Mouse (Mus musculus): ENCODE measurements around the gene Ppp1r35. TPM values are rescaled to one million over a fixed set of nuclear protein-coding genes. Genes with fewer than 3 reads are reported as not detected.
A peak's percentile ranks its signal among the peaks of the same experiment; 100 is the strongest.

Ppp1r35 gene
- total RNA-seq (2021): 10 to 100 TPM; 23.7 to 25.7 TPM
- long read RNA-seq, experiment 1, transcript Ppp1r35-201 (4 exons, 956 nt): major isoform, 15 of 34 reads
- long read RNA-seq, experiment 1, partial matches to known transcripts: 7 of 34 reads
- long read RNA-seq, experiment 1, other reads (novel, unspliced or antisense): 12 of 34 reads
- long read RNA-seq, experiment 2, transcript Ppp1r35-201 (4 exons, 956 nt): major isoform, 12 of 31 reads
- long read RNA-seq, experiment 2, partial matches to known transcripts: 11 of 31 reads
- long read RNA-seq, experiment 2, other reads (novel, unspliced or antisense): 7 of 31 reads

GRCm38 (mm10) chr5:137778635-137779034 is at the start of gene Ppp1r35:
Gene Ppp1r35 (plus strand): TSS chr5:137778849.
- DNase-seq (ENCODE audit: low spot score in 2 of 2): peak; percentile 96 to 98

- no peak for DNase-seq (ENCODE audit: low spot score in 2 of 2)
These were observed 44.9 kb upstream of the Ppp1r35 start for GRCm38 (mm10) chr5:137733638-137734288.

- DNase-seq (ENCODE audit: low spot score in 2 of 2): peak; percentile 82 to 88
These were observed 44.2 kb upstream of the Ppp1r35 start for GRCm38 (mm10) chr5:137734289-137735061.

GRCm38 (mm10) chr5:137737400-137737940 is 41.2 kb upstream of the Ppp1r35 start:
- no peak for DNase-seq (ENCODE audit: low spot score in 2 of 2)

- DNase-seq (ENCODE audit: low spot score in 2 of 2): no peak
These were observed 40.1 kb upstream of the Ppp1r35 start for GRCm38 (mm10) chr5:137738516-137738915.

GRCm38 (mm10) chr5:137739471-137739870 is 39.2 kb upstream of the Ppp1r35 start:
- DNase-seq (ENCODE audit: low spot score in 2 of 2): no peak

- DNase-seq (ENCODE audit: low spot score in 2 of 2): no peak
These were observed 38.1 kb upstream of the Ppp1r35 start for GRCm38 (mm10) chr5:137740506-137740905.

- DNase-seq (ENCODE audit: low spot score in 2 of 2): peak; percentile 75 to 80
These were observed 37.4 kb upstream of the Ppp1r35 start, which contains the start of gene Nyap1 for GRCm38 (mm10) chr5:137741023-137741931. Gene Nyap1 (minus strand): TSS chr5:137741607.

GRCm38 (mm10) chr5:137742048-137742447 is 36.6 kb upstream of the Ppp1r35 start:
- DNase-seq (ENCODE audit: low spot score in 2 of 2): no peak

- DNase-seq (ENCODE audit: low spot score in 2 of 2): no peak
These were observed 35.8 kb upstream of the Ppp1r35 start for GRCm38 (mm10) chr5:137742836-137743235.

GRCm38 (mm10) chr5:137744197-137744596 is 34.5 kb upstream of the Ppp1r35 start:
- no peak for DNase-seq (ENCODE audit: low spot score in 2 of 2)

- peak; percentile 83 to 84 for DNase-seq (ENCODE audit: low spot score in 2 of 2)
These were observed 33.2 kb upstream of the Ppp1r35 start, which contains the start of gene Tsc22d4 for GRCm38 (mm10) chr5:137745214-137746171. Gene Tsc22d4 (plus strand): TSS chr5:137745730.

- DNase-seq (ENCODE audit: low spot score in 2 of 2): no peak
These were observed 32.3 kb upstream of the Ppp1r35 start for GRCm38 (mm10) chr5:137746282-137746850.

- no peak for DNase-seq (ENCODE audit: low spot score in 2 of 2)
These were observed 31.8 kb upstream of the Ppp1r35 start for GRCm38 (mm10) chr5:137746851-137747325.

- no peak for DNase-seq (ENCODE audit: low spot score in 2 of 2)
These were observed 31.2 kb upstream of the Ppp1r35 start for GRCm38 (mm10) chr5:137747326-137747961.

- no peak for DNase-seq (ENCODE audit: low spot score in 2 of 2)
These were observed 30.4 kb upstream of the Ppp1r35 start for GRCm38 (mm10) chr5:137748130-137748770.

GRCm38 (mm10) chr5:137749196-137749836 is 29.3 kb upstream of the Ppp1r35 start:
- no peak for DNase-seq (ENCODE audit: low spot score in 2 of 2)
